Mouse (Mus musculus): ENCODE measurements around the gene Car15. TPM values are rescaled to one million over a fixed set of nuclear protein-coding genes. Genes with fewer than 3 reads are reported as not detected.

Car15 gene
- polyA plus RNA-seq, 1 experiment = 1.2 TPM

GRCm38 (mm10) chr16:17833321-17833680, 4.9 kb downstream of the Car15 start:
- H3K36me3 ChIP-seq (ENCODE audit: control insufficient read depth, insufficient read depth) = no peaks in the 10 kb centered on the region
- peaks cover 66% of the 10 kb centered on the region for H3K27me3 ChIP-seq (ENCODE audit: control insufficient read depth, insufficient read depth, insufficient read length)
- H3K79me2 ChIP-seq (ENCODE audit: control insufficient read depth, insufficient read depth) = no peaks in the 10 kb centered on the region
- H3K4me3 ChIP-seq = no peak overlapping the region
- TF ChIP-seq SRF (IDR thresholded peaks at IDR 0.05; ENCODE audit: control insufficient read depth, insufficient read length, low read depth) = no peak
- TF ChIP-seq CEBPB (IDR thresholded peaks at IDR 0.05; ENCODE audit: insufficient read depth, poor library complexity, severe bottlenecking) = no peak
- no peak for TF ChIP-seq USF1 (IDR thresholded peaks at IDR 0.05; ENCODE audit: low read depth)
- no peak for TF ChIP-seq REST (IDR thresholded peaks at IDR 0.05; ENCODE audit: insufficient read depth, insufficient read length)
- TF ChIP-seq POLR2AphosphoS2 (IDR thresholded peaks at IDR 0.05; ENCODE audit: insufficient read length, low read depth) = no peak
- no peak overlapping the region for H3ac ChIP-seq (ENCODE audit: control insufficient read depth, insufficient read length)
- peak overlapping the region; percentile 44 for H3K4me2 ChIP-seq (ENCODE audit: low read depth)

- peaks cover 66% of the 10 kb centered on the region for H3K27me3 ChIP-seq (ENCODE audit: control insufficient read depth, insufficient read depth, insufficient read length)
- H3K36me3 ChIP-seq (ENCODE audit: control insufficient read depth, insufficient read depth) = no peaks in the 10 kb centered on the region
- TF ChIP-seq MYOG (IDR thresholded peaks at IDR 0.05; ENCODE audit: control insufficient read depth in 1 of 3, insufficient read depth in 1 of 3, insufficient read length in 2 of 3, low read depth in 2 of 3) = no peak
- TF ChIP-seq TCF12 (IDR thresholded peaks at IDR 0.05; ENCODE audit: insufficient read depth, poor library complexity, severe bottlenecking) = no peak
- TF ChIP-seq POLR2AphosphoS2 (IDR thresholded peaks at IDR 0.05; ENCODE audit: insufficient read length, low read depth) = no peak
- TF ChIP-seq SRF (IDR thresholded peaks at IDR 0.05; ENCODE audit: control insufficient read depth, insufficient read length, low read depth) = no peak
- no peak for TF ChIP-seq TCF3 (IDR thresholded peaks at IDR 0.05; ENCODE audit: insufficient read length, low read depth)
- no peak for TF ChIP-seq REST (IDR thresholded peaks at IDR 0.05; ENCODE audit: insufficient read depth, insufficient read length)
- no peak for TF ChIP-seq MAX (IDR thresholded peaks at IDR 0.05; ENCODE audit: low read depth)
- no peak for TF ChIP-seq E2F4 (IDR thresholded peaks at IDR 0.05; ENCODE audit: insufficient read depth)
- TF ChIP-seq MYOD1 (IDR thresholded peaks at IDR 0.05; ENCODE audit: control insufficient read depth in 1 of 3, insufficient read length in 2 of 3, low read depth in 2 of 3) = no peak
- no peak for TF ChIP-seq CEBPB (IDR thresholded peaks at IDR 0.05; ENCODE audit: insufficient read depth, poor library complexity, severe bottlenecking)
- TF ChIP-seq USF1 (IDR thresholded peaks at IDR 0.05; ENCODE audit: low read depth) = no peak
- no peak for TF ChIP-seq POLR2A (IDR thresholded peaks at IDR 0.05; ENCODE audit: insufficient read length, low read depth)
- no peak within 1 kb of the TSS for H3ac ChIP-seq (ENCODE audit: control insufficient read depth, insufficient read length)
- no peak within 1 kb of the TSS for H3K4me3 ChIP-seq
- H3K79me2 ChIP-seq (ENCODE audit: control insufficient read depth, insufficient read depth) = no peaks in the 10 kb centered on the region
- H3K4me2 ChIP-seq (ENCODE audit: low read depth) = peak within 1 kb of the TSS; percentile 44
These were observed 5.3 kb downstream of the Car15 start, which contains the start of gene B830017H08Rik for GRCm38 (mm10) chr16:17832821-17833220. B830017H08Rik (plus strand) TSS chr16:17833121.

- Histone ChIP-seq H3K27me3 (ENCODE audit: control insufficient read depth, insufficient read depth, insufficient read length) (peaks cover 68% of the 10 kb centered on the region), H3K4me3 (no peak overlapping the region)
- TF ChIP-seq TCF12 (IDR thresholded peaks at IDR 0.05; ENCODE audit: insufficient read depth, poor library complexity, severe bottlenecking) (no peak), REST (IDR thresholded peaks at IDR 0.05; ENCODE audit: insufficient read depth, insufficient read length) (no peak), USF1 (IDR thresholded peaks at IDR 0.05; ENCODE audit: low read depth) (no peak)
These were observed 6.4 kb downstream of the Car15 start for GRCm38 (mm10) chr16:17831781-17832180.

GRCm38 (mm10) chr16:17830385-17831178, 7.6 kb downstream of the Car15 start:
- Histone ChIP-seq H3ac (ENCODE audit: control insufficient read depth, insufficient read length) (no peak overlapping the region), H3K36me3 (ENCODE audit: control insufficient read depth, insufficient read depth) (no peaks in the 10 kb centered on the region)

More at GRCm38 (mm10) chr16:17831781-17832180, 6.4 kb downstream of the Car15 start:
- H3K4me2 ChIP-seq (ENCODE audit: low read depth) = no peak overlapping the region
- no peak overlapping the region for H3ac ChIP-seq (ENCODE audit: control insufficient read depth, insufficient read length)
- no peaks in the 10 kb centered on the region for H3K79me2 ChIP-seq (ENCODE audit: control insufficient read depth, insufficient read depth)
- H3K36me3 ChIP-seq (ENCODE audit: control insufficient read depth, insufficient read depth) = no peaks in the 10 kb centered on the region

GRCm38 (mm10) chr16:17828867-17829266, 9.3 kb downstream of the Car15 start:
- TF ChIP-seq MAX (IDR thresholded peaks at IDR 0.05; ENCODE audit: low read depth) (no peak), MYOG (IDR thresholded peaks at IDR 0.05; ENCODE audit: control insufficient read depth in 1 of 3, insufficient read depth in 1 of 3, insufficient read length in 2 of 3, low read depth in 2 of 3) (no peak), SRF (IDR thresholded peaks at IDR 0.05; ENCODE audit: control insufficient read depth, insufficient read length, low read depth) (no peak)
- no peak overlapping the region for H3K4me3 ChIP-seq
- H3K79me2 ChIP-seq (ENCODE audit: control insufficient read depth, insufficient read depth) = no peaks in the 10 kb centered on the region
- H3ac ChIP-seq (ENCODE audit: control insufficient read depth, insufficient read length) = no peak overlapping the region
- peaks cover 51% of the 10 kb centered on the region for H3K27me3 ChIP-seq (ENCODE audit: control insufficient read depth, insufficient read depth, insufficient read length)
- no peak overlapping the region for H3K4me2 ChIP-seq (ENCODE audit: low read depth)
- no peaks in the 10 kb centered on the region for H3K36me3 ChIP-seq (ENCODE audit: control insufficient read depth, insufficient read depth)

More at GRCm38 (mm10) chr16:17830385-17831178, 7.6 kb downstream of the Car15 start:
- no peaks in the 10 kb centered on the region for H3K79me2 ChIP-seq (ENCODE audit: control insufficient read depth, insufficient read depth)
- no peak for TF ChIP-seq CEBPB (IDR thresholded peaks at IDR 0.05; ENCODE audit: insufficient read depth, poor library complexity, severe bottlenecking)
- no peak overlapping the region for H3K4me3 ChIP-seq
- H3K27me3 ChIP-seq (ENCODE audit: control insufficient read depth, insufficient read depth, insufficient read length) = peaks cover 66% of the 10 kb centered on the region
- no peak overlapping the region for H3K4me2 ChIP-seq (ENCODE audit: low read depth)

Data from myocyte (in vitro differentiated cells).